ENCODE assay signal across 19 mouse cellular contexts in the genomic region with DNA sequence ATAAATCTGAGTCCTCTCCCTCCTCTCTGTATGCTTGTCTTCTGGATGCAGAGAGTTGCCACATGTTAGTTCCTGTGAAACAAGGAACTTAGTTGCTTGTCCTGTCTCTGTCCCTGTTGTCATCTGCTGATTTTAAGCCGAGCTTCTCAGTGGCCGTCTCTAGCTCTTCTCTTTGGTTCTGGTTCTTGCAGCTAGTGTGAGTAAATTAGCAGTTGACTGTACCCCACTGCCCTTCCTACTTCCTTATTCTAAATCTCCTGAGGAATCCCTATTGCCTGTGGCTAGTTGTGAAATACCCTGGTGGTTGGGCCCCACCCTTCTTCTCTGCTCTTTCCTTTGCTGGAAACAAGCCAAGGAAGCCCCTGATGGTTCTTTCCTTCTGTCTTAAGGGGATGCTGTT. TPM values are rescaled to one million over a fixed set of nuclear protein-coding genes. Genes with fewer than 3 reads are reported as not detected.
DNase-seq lines count a peak whose midpoint lies in the region; ATAC-seq lines count a peak whose summit lies in the region.
"Had no signal": no experiment of that assay in that cellular context is flagged by ENCODE, and none has a peak within 500 bp of the region (broad histone marks: within the 10 kb centered on the region; RNA-seq: fewer than 3 reads in every experiment).

No protein-coding gene starts in this region.

- no peak overlapping the region for H3K4me3 ChIP-seq in midbrain, embryonic 11.5 days (ENCODE audit: low read depth, low read length)
- no peak overlapping the region for H3K4me3 ChIP-seq in midbrain, embryonic 13.5 days (replicated peaks)
- no peak overlapping the region for H3K4me3 ChIP-seq in macrophage (ENCODE audit: inconsistent target)
- H3K4me3 ChIP-seq: forebrain, embryonic 15.5 days; hindbrain, embryonic 15.5 days; kidney, embryonic 15.5 days; limb, embryonic 10.5 days; midbrain, embryonic 10.5 days; myocyte; neural tube, embryonic 15.5 days had no signal

- no peaks in the 10 kb centered on the region for H3K9me3 ChIP-seq in midbrain, embryonic 11.5 days (ENCODE audit: control insufficient read depth, low read length)
- H3K9me3 ChIP-seq in midbrain, embryonic 13.5 days: no peaks in the 10 kb centered on the region
- H3K9me3 ChIP-seq: forebrain, embryonic 15.5 days; hindbrain, embryonic 15.5 days; kidney, embryonic 15.5 days; limb, embryonic 10.5 days; midbrain, embryonic 10.5 days; neural tube, embryonic 15.5 days had no signal

- no peak for ATAC-seq in midbrain, embryonic 11.5 days (ENCODE audit: low FRiP score)
- ATAC-seq in midbrain, embryonic 13.5 days: no peak
- ATAC-seq: forebrain, embryonic 15.5 days; intestine, embryonic 16.5 days had no signal

- intact Hi-C loops in heart, postnatal 25 days (cut with DNase I): no loop called here
- intact Hi-C loops in left cerebral cortex, postnatal 14 days (cut with DNase I): no loop called here

- 0 out of 2 replicates have a peak, but pooled peaks cover 2% of the 10 kb centered on the region for H3K36me3 ChIP-seq in midbrain, embryonic 11.5 days (ENCODE audit: control insufficient read depth, insufficient read depth, low read length)
- H3K36me3 ChIP-seq in midbrain, embryonic 13.5 days: peaks cover 34% of the 10 kb centered on the region
- H3K36me3 ChIP-seq in macrophage (ENCODE audit: inconsistent target): peaks cover 30% of the 10 kb centered on the region

- H3K27ac ChIP-seq in midbrain, embryonic 11.5 days (ENCODE audit: low read depth, low read length): no peak overlapping the region
- H3K27ac ChIP-seq in midbrain, embryonic 13.5 days: no peak overlapping the region
- H3K27ac ChIP-seq in macrophage: peak overlapping the region; percentile 80
- H3K27ac ChIP-seq: forebrain, embryonic 15.5 days; hindbrain, embryonic 15.5 days; kidney, embryonic 15.5 days; limb, embryonic 10.5 days; midbrain, embryonic 10.5 days; neural tube, embryonic 15.5 days had no signal

- no peak overlapping the region for H3K4me2 ChIP-seq in midbrain, embryonic 11.5 days
- no peak overlapping the region for H3K4me2 ChIP-seq in midbrain, embryonic 13.5 days (replicated peaks)
- H3K4me2 ChIP-seq: forebrain, embryonic 15.5 days; hindbrain, embryonic 15.5 days; kidney, embryonic 15.5 days; lung, embryonic 14.5 days; neural tube, embryonic 15.5 days had no signal

- WGBS in midbrain, embryonic 11.5 days: 96% methylated on average over 2 of the region's 2 CpGs
- WGBS in midbrain, embryonic 13.5 days: 98% methylated on average over 2 of the region's 2 CpGs
- WGBS in macrophage (ENCODE audit: missing documents): 0% methylated on average over 2 of the region's 2 CpGs

- no peaks in the 10 kb centered on the region for H3K27me3 ChIP-seq in midbrain, embryonic 11.5 days (ENCODE audit: control insufficient read depth, insufficient read depth, low read length)
- no peaks in the 10 kb centered on the region for H3K27me3 ChIP-seq in midbrain, embryonic 13.5 days
- H3K27me3 ChIP-seq: forebrain, embryonic 15.5 days; hindbrain, embryonic 15.5 days; kidney, embryonic 15.5 days; neural tube, embryonic 15.5 days had no signal

- DNase-seq in heart, adult 18-20 months: peak; percentile 18 to 25
- no peak for DNase-seq in heart, postnatal 25 days (ENCODE audit: low spot score)
- DNase-seq in midbrain, embryonic 11.5 days (ENCODE audit: low spot score, missing footprints): peak; percentile 47
- DNase-seq in left cerebral cortex, adult 18-20 months (ENCODE audit: low spot score in 2 of 2): no peak
- DNase-seq in left cerebral cortex, postnatal 14 days (ENCODE audit: low spot score in 2 of 2): no peak
- no peak for DNase-seq in ovary, postnatal 10 days (ENCODE audit: low spot score)
- DNase-seq: cerebellum, adult 9-11 months; lung, embryonic 14.5 days; retina, postnatal 1 day had no signal

- H3K9ac ChIP-seq in midbrain, embryonic 11.5 days (ENCODE audit: low read length): no peak overlapping the region
- H3K9ac ChIP-seq in midbrain, embryonic 13.5 days (replicated peaks): no peak overlapping the region
- H3K9ac ChIP-seq: forebrain, embryonic 15.5 days; hindbrain, embryonic 15.5 days; kidney, embryonic 15.5 days; lung, embryonic 14.5 days; neural tube, embryonic 15.5 days had no signal

- peaks cover 7% of the 10 kb centered on the region; the same call in 1 of the 2 replicates for H3K4me1 ChIP-seq in midbrain, embryonic 11.5 days (ENCODE audit: control insufficient read depth, insufficient read depth, low read length)
- H3K4me1 ChIP-seq in midbrain, embryonic 13.5 days (replicated peaks): peaks cover 13% of the 10 kb centered on the region

- peaks cover 58% of the 10 kb centered on the region for H3K79me2 ChIP-seq in macrophage (ENCODE audit: inconsistent target)

RNA-seq across cellular contexts. Expression of gene Ciao2a, which starts 5.1 kb away (rescaled TPM):
- 10 to 100 TPM; 68.7 to 71.3 TPM for total RNA-seq in heart, adult 18-20 months (2021)
- 10 to 100 TPM; 62.4 to 64.9 TPM for total RNA-seq in heart, postnatal 25 days (2021)
- polyA plus RNA-seq in midbrain, embryonic 11.5 days (2014; fragmentation: Nextera tagmentation; extraction: Ambion mirVana): 156 and 171 TPM in 2 replicates
- 102 and 104 TPM in 2 replicates for polyA plus RNA-seq in midbrain, embryonic 13.5 days (2015; fragmentation: Nextera tagmentation; extraction: Ambion mirVana)
- 10 to 100 TPM in 18 of 26 experiments, 1 to 10 TPM in 8; 2.2 to 32.9 (median 14.5) TPM for total RNA-seq in macrophage (2018; cell fraction: chromatin; rRNA removed)
- total RNA-seq in macrophage (2018; cell fraction: cytosol; rRNA removed): 100 to 1,000 TPM in 25 of 26 experiments, 10 to 100 TPM in 1; 91.5 to 198 (median 136) TPM
- 10 to 100 TPM; 14.9 to 83.4 (median 40.0) TPM for total RNA-seq in macrophage (2018; cell fraction: nucleus; rRNA removed)
- polyA plus RNA-seq in macrophage (2018): 103 to 211 TPM (median 123 TPM) in 3 replicates
- 10 to 100 TPM; 28.7 to 33.7 TPM for total RNA-seq in left cerebral cortex, adult 18-20 months (2021)
- 10 to 100 TPM; 26.8 to 28.0 TPM for total RNA-seq in left cerebral cortex, postnatal 14 days (2021)

RNA-seq across cellular contexts. Expression of gene Snx1, which starts 5.1 kb away (rescaled TPM):
- 10 to 100 TPM; 27.3 to 27.8 TPM for total RNA-seq in heart, adult 18-20 months (2021)
- 10 to 100 TPM; 27.6 to 30.4 TPM for total RNA-seq in heart, postnatal 25 days (2021)
- polyA plus RNA-seq in midbrain, embryonic 11.5 days (2014; fragmentation: Nextera tagmentation; extraction: Ambion mirVana): 147 and 150 TPM in 2 replicates
- polyA plus RNA-seq in midbrain, embryonic 13.5 days (2015; fragmentation: Nextera tagmentation; extraction: Ambion mirVana): 101 and 104 TPM in 2 replicates
- total RNA-seq in macrophage (2018; cell fraction: chromatin; rRNA removed): 100 to 1,000 TPM; 104 to 309 (median 220) TPM
- total RNA-seq in macrophage (2018; cell fraction: cytosol; rRNA removed): 100 to 1,000 TPM; 105 to 155 (median 123) TPM
- total RNA-seq in macrophage (2018; cell fraction: nucleus; rRNA removed): 100 to 1,000 TPM in 20 of 26 experiments, 10 to 100 TPM in 6; 71.5 to 171 (median 129) TPM
- polyA plus RNA-seq in macrophage (2018): 126 to 191 TPM (median 168 TPM) in 3 replicates
- total RNA-seq in left cerebral cortex, adult 18-20 months (2021): 10 to 100 TPM; 69.6 to 74.9 TPM
- total RNA-seq in left cerebral cortex, postnatal 14 days (2021): 10 to 100 TPM; 51.6 to 56.3 TPM

RNA-seq across cellular contexts. Expression of gene Dapk2, which starts 26.6 kb away (rescaled TPM):
- total RNA-seq in heart, adult 18-20 months (2021): 1 to 10 TPM; 4.0 to 4.9 TPM
- total RNA-seq in heart, postnatal 25 days (2021): 1 to 10 TPM; 5.3 TPM
- 6.7 and 7.4 TPM in 2 replicates for polyA plus RNA-seq in midbrain, embryonic 11.5 days (2014; fragmentation: Nextera tagmentation; extraction: Ambion mirVana)
- polyA plus RNA-seq in midbrain, embryonic 13.5 days (2015; fragmentation: Nextera tagmentation; extraction: Ambion mirVana): 1.4 and 2.4 TPM in 2 replicates
- total RNA-seq in macrophage (2018; cell fraction: chromatin; rRNA removed): not detected
- total RNA-seq in macrophage (2018; cell fraction: cytosol; rRNA removed): under 1 TPM in 7 of 26 experiments, not detected in 19; 0.09 to 0.22 (median 0.09) TPM
- not detected for total RNA-seq in macrophage (2018; cell fraction: nucleus; rRNA removed)
- polyA plus RNA-seq in macrophage (2018): 0.07 TPM in 1 of 3 replicates, not detected in the others
- total RNA-seq in left cerebral cortex, adult 18-20 months (2021): 1 to 10 TPM; 2.5 to 2.7 TPM
- total RNA-seq in left cerebral cortex, postnatal 14 days (2021): 1 to 10 TPM; 2.4 to 5.8 TPM

Comparison
In these comparisons a context has a peak if more than half of its experiments do, and no peak if none do; other contexts are left out.
1. DNase-seq: peak in heart, adult 18-20 months (2 of 2) and midbrain, embryonic 11.5 days (single experiment); none in heart, postnatal 25 days (single experiment), left cerebral cortex, adult 18-20 months (0 of 2), left cerebral cortex, postnatal 14 days (0 of 2) and ovary, postnatal 10 days (single experiment).